Comparison of ENCODE assay signal across 9 mouse cellular contexts in genomic region chr4:66425804-66426203, GRCm38 (mm10). TPM values are rescaled to one million over a fixed set of nuclear protein-coding genes. Genes with fewer than 3 reads are reported as not detected.
DNase-seq lines count a peak whose midpoint lies in the region; ATAC-seq and TF ChIP-seq lines count a peak whose summit lies in the region.
"Had no signal": no experiment of that assay in that cellular context is flagged by ENCODE, and none has a peak within 500 bp of the region (broad histone marks: within the 10 kb centered on the region; RNA-seq: fewer than 3 reads in every experiment).

No protein-coding gene starts in this region.

- peak; percentile 67; the same call in 1 of the 2 replicates for ATAC-seq in intestine, embryonic 15.5 days
- ATAC-seq in intestine, postnatal 0 days: no peak
- ATAC-seq in embryonic facial prominence, embryonic 14.5 days (ENCODE audit: low read depth): peak; percentile 37; the same call in 1 of the 2 replicates
- ATAC-seq in lung, embryonic 16.5 days (ENCODE audit: low read depth): peak; percentile 70
- no peak for ATAC-seq in liver, postnatal 0 days

- H3K27ac ChIP-seq in intestine, embryonic 15.5 days: no peak overlapping the region
- no peak overlapping the region for H3K27ac ChIP-seq in intestine, postnatal 0 days (ENCODE audit: low read depth, low read length)
- H3K27ac ChIP-seq in embryonic facial prominence, embryonic 14.5 days (replicated peaks; ENCODE audit: low read depth, low read length): no peak overlapping the region
- no peak overlapping the region for H3K27ac ChIP-seq in lung, embryonic 16.5 days (ENCODE audit: low read length)
- no peak overlapping the region for H3K27ac ChIP-seq in liver, postnatal 0 days (ENCODE audit: low read depth)
- H3K27ac ChIP-seq: liver, embryonic 15.5 days had no signal

- peak; percentile 31 for DNase-seq in adrenal gland, postnatal 25 days
- DNase-seq in embryonic facial prominence, embryonic 14.5 days (ENCODE audit: low spot score): no peak
- peak; percentile 41 for DNase-seq in right cerebral cortex, postnatal 4 days
- no peak for DNase-seq in liver, postnatal 0 days
- DNase-seq in frontal cortex, postnatal 14 days (ENCODE audit: low spot score in 2 of 2): no peak

- no peaks in the 10 kb centered on the region for H3K4me1 ChIP-seq in intestine, embryonic 15.5 days (replicated peaks)
- no peaks in the 10 kb centered on the region for H3K4me1 ChIP-seq in intestine, postnatal 0 days (replicated peaks; ENCODE audit: control insufficient read depth, insufficient read depth, low read length)
- no peaks in the 10 kb centered on the region for H3K4me1 ChIP-seq in embryonic facial prominence, embryonic 14.5 days (ENCODE audit: control insufficient read depth, insufficient read depth, low read length)
- H3K4me1 ChIP-seq in lung, embryonic 16.5 days (replicated peaks; ENCODE audit: control insufficient read depth, insufficient read depth, low read length): no peaks in the 10 kb centered on the region
- H3K4me1 ChIP-seq in liver, postnatal 0 days (ENCODE audit: insufficient read depth): no peaks in the 10 kb centered on the region
- H3K4me1 ChIP-seq: liver, embryonic 15.5 days had no signal

- no peaks in the 10 kb centered on the region for H3K27me3 ChIP-seq in intestine, embryonic 15.5 days (replicated peaks)
- no peaks in the 10 kb centered on the region for H3K27me3 ChIP-seq in intestine, postnatal 0 days (replicated peaks; ENCODE audit: control insufficient read depth, insufficient read depth, low read length)
- H3K27me3 ChIP-seq in embryonic facial prominence, embryonic 14.5 days (replicated peaks; ENCODE audit: control insufficient read depth, insufficient read depth, low read length): no peaks in the 10 kb centered on the region
- no peaks in the 10 kb centered on the region for H3K27me3 ChIP-seq in lung, embryonic 16.5 days (ENCODE audit: control insufficient read depth, insufficient read depth, low read depth, low read length)
- no peaks in the 10 kb centered on the region for H3K27me3 ChIP-seq in liver, postnatal 0 days (ENCODE audit: insufficient read depth, low read length)
- H3K27me3 ChIP-seq: liver, embryonic 15.5 days had no signal

- TF ChIP-seq CTCF in intestine, postnatal 0 days (IDR thresholded peaks at IDR 0.05; ENCODE audit: low read depth): no peak
- TF ChIP-seq CTCF in liver, postnatal 0 days (IDR thresholded peaks at IDR 0.05; ENCODE audit: low read depth): no peak

- no peaks in the 10 kb centered on the region for H3K9me3 ChIP-seq in intestine, embryonic 15.5 days
- no peaks in the 10 kb centered on the region for H3K9me3 ChIP-seq in intestine, postnatal 0 days (ENCODE audit: control insufficient read depth)
- H3K9me3 ChIP-seq in embryonic facial prominence, embryonic 14.5 days (ENCODE audit: control insufficient read depth, low read length): no peaks in the 10 kb centered on the region
- H3K9me3 ChIP-seq in lung, embryonic 16.5 days (ENCODE audit: control insufficient read depth, low read length): no peaks in the 10 kb centered on the region
- H3K9me3 ChIP-seq in liver, postnatal 0 days (ENCODE audit: low read length): no peaks in the 10 kb centered on the region
- H3K9me3 ChIP-seq: liver, embryonic 15.5 days had no signal

- H3K4me3 ChIP-seq in intestine, embryonic 15.5 days (replicated peaks): no peak overlapping the region
- H3K4me3 ChIP-seq in intestine, postnatal 0 days (ENCODE audit: low read depth, low read length): no peak overlapping the region
- H3K4me3 ChIP-seq in embryonic facial prominence, embryonic 14.5 days (ENCODE audit: low read depth, low read length): no peak overlapping the region
- H3K4me3 ChIP-seq in lung, embryonic 16.5 days (ENCODE audit: low read length): no peak overlapping the region
- H3K4me3 ChIP-seq in liver, postnatal 0 days (ENCODE audit: low read depth, low read length): no peak overlapping the region
- H3K4me3 ChIP-seq: liver, embryonic 15.5 days had no signal

- no peak overlapping the region for H3K4me2 ChIP-seq in intestine, embryonic 15.5 days (replicated peaks)
- H3K4me2 ChIP-seq in intestine, postnatal 0 days (replicated peaks; ENCODE audit: low read depth): no peak overlapping the region
- no peak overlapping the region for H3K4me2 ChIP-seq in embryonic facial prominence, embryonic 14.5 days (ENCODE audit: low read depth, low read length)
- no peak overlapping the region for H3K4me2 ChIP-seq in lung, embryonic 16.5 days (ENCODE audit: low read depth, low read length)
- H3K4me2 ChIP-seq in liver, postnatal 0 days (ENCODE audit: low read depth, low read length): no peak overlapping the region
- H3K4me2 ChIP-seq: liver, embryonic 15.5 days had no signal

- 49% methylated on average over 4 of the region's 4 CpGs for WGBS in intestine, embryonic 15.5 days
- 53% methylated on average over 4 of the region's 4 CpGs for WGBS in intestine, postnatal 0 days
- 86% methylated on average over 4 of the region's 4 CpGs for WGBS in embryonic facial prominence, embryonic 14.5 days
- WGBS in lung, embryonic 16.5 days: 48% methylated on average over 4 of the region's 4 CpGs
- WGBS in liver, postnatal 0 days (ENCODE audit: insufficient replicate concordance): 74% methylated on average over 4 of the region's 4 CpGs

- no peaks in the 10 kb centered on the region for H3K36me3 ChIP-seq in intestine, embryonic 15.5 days
- no peaks in the 10 kb centered on the region for H3K36me3 ChIP-seq in intestine, postnatal 0 days (ENCODE audit: control insufficient read depth, insufficient read depth)
- no peaks in the 10 kb centered on the region for H3K36me3 ChIP-seq in embryonic facial prominence, embryonic 14.5 days (ENCODE audit: control insufficient read depth, insufficient read depth, low read length)
- no peaks in the 10 kb centered on the region for H3K36me3 ChIP-seq in lung, embryonic 16.5 days (ENCODE audit: control insufficient read depth, insufficient read depth, low read length)
- no peaks in the 10 kb centered on the region for H3K36me3 ChIP-seq in liver, postnatal 0 days (replicated peaks; ENCODE audit: insufficient read depth, low read length)
- H3K36me3 ChIP-seq: liver, embryonic 15.5 days had no signal

- no peak for TF ChIP-seq EP300 in liver, postnatal 0 days (IDR thresholded peaks at IDR 0.05; ENCODE audit: low read depth)

- no peak overlapping the region for H3K9ac ChIP-seq in intestine, embryonic 15.5 days
- no peak overlapping the region for H3K9ac ChIP-seq in intestine, postnatal 0 days (ENCODE audit: low read depth, low read length)
- H3K9ac ChIP-seq in embryonic facial prominence, embryonic 14.5 days (ENCODE audit: low read depth, low read length): no peak overlapping the region
- no peak overlapping the region for H3K9ac ChIP-seq in lung, embryonic 16.5 days (ENCODE audit: low read length)
- H3K9ac ChIP-seq in liver, postnatal 0 days (replicated peaks): no peak overlapping the region
- H3K9ac ChIP-seq: liver, embryonic 15.5 days had no signal

RNA-seq across cellular contexts. Expression of gene Astn2, which starts 21.4 kb away (rescaled TPM):
- polyA plus RNA-seq in intestine, embryonic 15.5 days (2015; fragmentation: Nextera tagmentation; extraction: Ambion mirVana): 0.55 and 0.57 TPM in 2 replicates
- polyA plus RNA-seq in intestine, postnatal 0 days (2015; fragmentation: Nextera tagmentation; extraction: Ambion mirVana): 0.18 TPM in 2 replicates
- 1.1 and 1.2 TPM in 2 replicates for total RNA-seq in adrenal gland, postnatal 25 days (2021)
- polyA plus RNA-seq in embryonic facial prominence, embryonic 14.5 days (2014; fragmentation: Nextera tagmentation; extraction: Ambion mirVana): 1.0 and 1.2 TPM in 2 replicates
- 0.08 and 0.36 TPM in 2 replicates for polyA plus RNA-seq in lung, embryonic 16.5 days (2015; fragmentation: Nextera tagmentation; extraction: Ambion mirVana)
- 0.02 TPM in 1 of 2 replicates, not detected in the other for polyA plus RNA-seq in liver, postnatal 0 days (2015; fragmentation: Nextera tagmentation; extraction: Ambion mirVana)

Comparison
In these comparisons a context has a peak if more than half of its experiments do, and no peak if none do; other contexts are left out.
1. ATAC-seq: peak in intestine, embryonic 15.5 days (single experiment), embryonic facial prominence, embryonic 14.5 days (single experiment) and lung, embryonic 16.5 days (single experiment); none in intestine, postnatal 0 days (single experiment) and liver, postnatal 0 days (single experiment).
2. DNase-seq: peak in adrenal gland, postnatal 25 days (single experiment) and right cerebral cortex, postnatal 4 days (single experiment); none in embryonic facial prominence, embryonic 14.5 days (single experiment), liver, postnatal 0 days (single experiment) and frontal cortex, postnatal 14 days (0 of 2).